26 mouse cellular contexts compared by ENCODE assay signal in genomic region chr2:38377254-38377653, GRCm38 (mm10). TPM values are rescaled to one million over a fixed set of nuclear protein-coding genes. Genes with fewer than 3 reads are reported as not detected.
A peak's percentile ranks its signal among the peaks of the same experiment; 100 is the strongest.
DNase-seq lines count a peak whose midpoint lies in the region; ATAC-seq and TF ChIP-seq lines count a peak whose summit lies in the region.
"Had no signal": no experiment of that assay in that cellular context is flagged by ENCODE, and none has a peak within 500 bp of the region (broad histone marks: within the 10 kb centered on the region; RNA-seq: fewer than 3 reads in every experiment).

No protein-coding gene starts in this region.

- TF ChIP-seq CTCF in heart, adult 2 months (IDR thresholded peaks at IDR 0.05) = no peak
- no peak for TF ChIP-seq CTCF in lung, postnatal 0 days (IDR thresholded peaks at IDR 0.05)

- no peaks in the 10 kb centered on the region for H3K9me3 ChIP-seq in lung, embryonic 16.5 days (ENCODE audit: control insufficient read depth, low read length)
- H3K9me3 ChIP-seq in lung, postnatal 0 days (ENCODE audit: low read length) = no peaks in the 10 kb centered on the region
- H3K9me3 ChIP-seq: G1E; hindbrain, embryonic 13.5 days; kidney, embryonic 15.5 days had no signal

- H3K79me2 ChIP-seq in heart, adult 2 months (replicated peaks; ENCODE audit: control insufficient read depth, insufficient read depth, low read length) = no peaks in the 10 kb centered on the region

- no peak for TF ChIP-seq EP300 in heart, adult 2 months (IDR thresholded peaks at IDR 0.05; ENCODE audit: insufficient read depth, low read depth, low read length)
- TF ChIP-seq EP300 in lung, postnatal 0 days (IDR thresholded peaks at IDR 0.05) = no peak

- H3K4me3 ChIP-seq in heart, adult 2 months = no peak overlapping the region
- no peak overlapping the region for H3K4me3 ChIP-seq in lung, embryonic 16.5 days (ENCODE audit: low read length)
- no peak overlapping the region for H3K4me3 ChIP-seq in lung, postnatal 0 days (ENCODE audit: low read depth, low read length)
- H3K4me3 ChIP-seq: hindbrain, embryonic 13.5 days; kidney, embryonic 15.5 days had no signal

- no peak overlapping the region for H3K9ac ChIP-seq in heart, adult 2 months (ENCODE audit: low read depth, low read length)
- no peak overlapping the region for H3K9ac ChIP-seq in lung, embryonic 16.5 days (ENCODE audit: low read length)
- H3K9ac ChIP-seq in lung, postnatal 0 days (replicated peaks; ENCODE audit: low read depth) = no peak overlapping the region
- H3K9ac ChIP-seq: hindbrain, embryonic 13.5 days; kidney, embryonic 15.5 days had no signal

- H3K36me3 ChIP-seq in heart, adult 2 months (ENCODE audit: control insufficient read depth, insufficient read depth, low read length) = no peaks in the 10 kb centered on the region
- H3K36me3 ChIP-seq in lung, embryonic 16.5 days (ENCODE audit: control insufficient read depth, insufficient read depth, low read length) = no peaks in the 10 kb centered on the region
- H3K36me3 ChIP-seq in lung, postnatal 0 days (ENCODE audit: insufficient read depth, low read length) = no peaks in the 10 kb centered on the region
- H3K36me3 ChIP-seq: G1E; hindbrain, embryonic 13.5 days; kidney, embryonic 15.5 days had no signal

- TF ChIP-seq POLR2A in heart, adult 2 months (IDR thresholded peaks at IDR 0.05; ENCODE audit: insufficient read depth, low read depth, low read length) = no peak

- WGBS in heart, adult 2 months = 87% methylated on average over 7 of the region's 7 CpGs
- WGBS in lung, embryonic 16.5 days = 80% methylated on average over 7 of the region's 7 CpGs
- 72% methylated on average over 7 of the region's 7 CpGs for WGBS in lung, postnatal 0 days

- H3K4me1 ChIP-seq in heart, adult 2 months (ENCODE audit: control insufficient read depth, insufficient read depth, low read length) = peaks cover 4% of the 10 kb centered on the region
- no peaks in the 10 kb centered on the region for H3K4me1 ChIP-seq in lung, embryonic 16.5 days (replicated peaks; ENCODE audit: control insufficient read depth, insufficient read depth, low read length)
- H3K4me1 ChIP-seq in lung, postnatal 0 days (ENCODE audit: insufficient read depth, low read depth, low read length) = no peaks in the 10 kb centered on the region

- no peak overlapping the region for H3K27ac ChIP-seq in heart, adult 2 months
- no peak overlapping the region for H3K27ac ChIP-seq in lung, embryonic 16.5 days (ENCODE audit: low read length)
- H3K27ac ChIP-seq in lung, postnatal 0 days (ENCODE audit: low read length) = no peak overlapping the region
- H3K27ac ChIP-seq: hindbrain, embryonic 13.5 days; hindbrain, postnatal 0 days; kidney, embryonic 15.5 days had no signal

- peaks cover 5% of the 10 kb centered on the region; the same call in 1 of the 2 replicates for H3K27me3 ChIP-seq in heart, adult 2 months (ENCODE audit: control insufficient read depth, insufficient read depth, low read length)
- peaks cover 50% of the 10 kb centered on the region for H3K27me3 ChIP-seq in lung, embryonic 16.5 days (ENCODE audit: control insufficient read depth, insufficient read depth, low read depth, low read length)
- peaks cover 12% of the 10 kb centered on the region; the same call in 1 of the 2 replicates for H3K27me3 ChIP-seq in lung, postnatal 0 days (replicated peaks; ENCODE audit: insufficient read depth, low read length)
- H3K27me3 ChIP-seq: CH12.LX, Patski had no signal

- intact Hi-C loops in heart, adult 2 months (cut with DNase I) = loop anchor here (5.0 kb wide), 1 partner anchor 190 kb away; no protein-coding TSS in a partner anchor

- ATAC-seq in cerebellum, adult (ENCODE audit: insufficient number of reproducible peaks, low FRiP score, low TSS enrichment) = no peak
- peak; percentile 49; the same call in 1 of the 2 replicates for ATAC-seq in lung, embryonic 16.5 days (ENCODE audit: low read depth)
- no peak for ATAC-seq in lung, postnatal 0 days
- ATAC-seq: forebrain, embryonic 14.5 days; hindbrain, postnatal 0 days; inflammation-experienced regulatory T-cells, adult 6 months; Patski had no signal

- peak; percentile 22 to 39 for DNase-seq in cerebellum, adult 18-20 months
- DNase-seq in cerebellum, postnatal 25 days = peak; percentile 59
- DNase-seq in cerebellum, adult 8-10 months = no peak
- DNase-seq in heart, adult 11 months = peak; percentile 68
- no peak for DNase-seq in heart, adult 2 months
- no peak for DNase-seq in lung, postnatal 0 days (ENCODE audit: low spot score)
- DNase-seq: adrenal gland, postnatal 10 days; adrenal gland, postnatal 36 days; B cell, adult 2 months; gastrocnemius, postnatal 25 days; kidney, adult 11 months; kidney, adult 8-10 months had no signal

- no peak overlapping the region for H3K4me2 ChIP-seq in lung, embryonic 16.5 days (ENCODE audit: low read depth, low read length)
- no peak overlapping the region for H3K4me2 ChIP-seq in lung, postnatal 0 days (replicated peaks; ENCODE audit: low read depth, low read length)
- H3K4me2 ChIP-seq: heart, embryonic 11.5 days; hindbrain, embryonic 13.5 days; kidney, embryonic 15.5 days had no signal

RNA-seq across cellular contexts. Expression of gene Lhx2, which starts 38.2 kb away (rescaled TPM):
- total RNA-seq in heart, adult 2 months (2021) = not detected
- polyA plus RNA-seq in heart, adult 2 months (2012; rRNA removed) = 0.06 TPM in 1 of 2 replicates, not detected in the other
- not detected in 2 replicates for polyA plus RNA-seq in lung, embryonic 16.5 days (2015; fragmentation: Nextera tagmentation; extraction: Ambion mirVana)
- polyA plus RNA-seq in lung, postnatal 0 days (2015; fragmentation: Nextera tagmentation; extraction: Ambion mirVana) = not detected in 2 replicates
- total RNA-seq: adrenal gland, adult 18-20 months; adrenal gland, postnatal 36 days; hematopoietic stem cell, adult 5-6 weeks had no signal
- polyA plus RNA-seq: heart, postnatal 0 days had no signal

Comparison
In these comparisons a context has a peak if more than half of its experiments do, and no peak if none do; other contexts are left out.
1. DNase-seq: peak in cerebellum, adult 18-20 months (2 of 2), cerebellum, postnatal 25 days (2 of 2) and heart, adult 11 months (single experiment); none in cerebellum, adult 8-10 months (single experiment), heart, adult 2 months (0 of 2) and lung, postnatal 0 days (single experiment).